Mouse (Mus musculus) erythroid progenitor cell, adult 5-6 weeks (primary cell): ENCODE measurements around the gene Axin2. TPM values are rescaled to one million over a fixed set of nuclear protein-coding genes. Genes with fewer than 3 reads are reported as not detected.
"Not testable (repeated sequence)": the region's sequence is repeated elsewhere in the genome, so short reads cannot be mapped to it uniquely, and the experiment has no call there.

Experiments
- ATAC-seq: replicated peaks from 2 replicates; pipeline ENCODE4 v1.8.0; 2016; ENCODE audit warnings: moderate number of reproducible peaks, mild to moderate bottlenecking, moderate TSS enrichment, inconsistent platforms; ENCODE audit not compliant: poor library complexity, low FRiP score, severe bottlenecking
- total RNA-seq, 2 experiments: library from RNA; stranded (forward) in 1 of 2; stranded (reverse) in 1 of 2; fragments of 150-400 nt in 1 of 2; fragments of 186-747, 209-891 nt in 1 of 2; gene quantifications; 2 replicates each; pipeline versions ENCODE4 v1.2.3 to v1.2.4; 2015 to 2017; ENCODE audit warnings: low replicate concordance in 2 of 2

The Axin2 gene
- 0.72 and 2.9 TPM in 2 replicates for total RNA-seq (2015; ENCODE audit: low replicate concordance)
- total RNA-seq (2017; ENCODE audit: low replicate concordance): 0.77 TPM in 1 of 2 replicates, not detected in the other

DNA sequence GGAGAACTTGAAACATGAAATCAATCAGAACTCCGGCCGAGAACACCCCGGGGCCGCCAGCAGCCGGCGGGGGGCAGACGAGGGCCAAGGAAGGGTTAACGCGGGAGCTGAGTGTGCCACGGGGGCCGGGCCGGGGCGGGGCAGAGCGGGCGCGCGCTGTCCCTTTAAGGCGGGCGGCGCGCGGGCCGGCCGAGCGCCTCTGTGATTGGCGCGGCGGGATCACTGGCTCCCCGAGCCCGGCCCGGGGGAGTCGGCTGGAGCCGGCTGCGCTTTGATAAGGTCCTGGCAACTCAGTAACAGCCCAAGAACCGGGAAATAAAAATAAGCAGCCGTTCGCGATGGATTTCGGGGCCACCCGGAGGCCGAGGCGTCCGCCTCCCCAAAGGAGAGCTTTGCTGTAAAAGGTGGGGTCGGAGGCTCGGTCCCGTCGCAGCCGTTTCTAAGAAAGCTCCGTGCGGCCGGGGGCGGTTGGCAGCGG lies at the start of gene Axin2:
TSS of gene Axin2 (plus strand) at position 192 of the 478 bp plus-strand sequence.
- ATAC-seq: no peak

DNA sequence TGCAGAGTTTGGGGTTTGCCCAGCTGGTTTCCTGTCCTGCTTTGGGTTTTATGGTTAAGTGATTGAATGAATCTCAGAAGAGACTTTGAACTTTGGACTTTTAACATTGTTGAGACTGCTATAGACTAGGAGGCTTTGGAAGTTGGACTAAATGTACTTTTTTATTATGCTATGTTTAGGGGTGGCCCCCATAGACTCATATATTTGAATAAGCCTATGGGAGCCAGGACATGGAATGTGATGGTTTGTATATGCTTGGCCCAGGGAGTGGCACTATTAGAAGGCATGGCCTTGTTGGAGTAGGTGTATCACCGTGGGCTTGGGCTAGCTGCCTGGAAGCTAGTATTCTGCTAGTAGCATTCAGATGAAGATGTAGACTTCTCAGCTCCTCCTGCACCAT lies 48.9 kb upstream of the Axin2 start:
- not testable (repeated sequence) for ATAC-seq

DNA sequence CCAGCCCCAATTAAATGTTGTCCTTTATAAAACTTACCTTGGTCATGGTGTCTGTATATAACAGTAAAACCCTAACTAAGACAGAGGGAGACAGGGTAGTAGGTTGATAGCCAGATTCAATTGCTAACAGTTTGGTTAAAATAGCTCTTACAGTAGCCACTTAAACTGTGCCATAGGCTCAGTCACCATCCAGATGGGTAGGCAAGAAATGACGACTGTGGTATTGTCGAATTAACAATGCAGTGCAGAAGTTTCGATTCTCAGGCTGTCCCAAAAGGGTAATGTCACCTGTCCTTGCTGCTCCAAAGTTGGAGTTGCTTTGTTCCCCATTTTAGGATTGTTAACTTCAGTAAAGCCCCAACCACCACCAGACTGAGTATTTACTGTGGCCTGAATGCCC lies 48.4 kb upstream of the Axin2 start:
- ATAC-seq: no peak

DNA sequence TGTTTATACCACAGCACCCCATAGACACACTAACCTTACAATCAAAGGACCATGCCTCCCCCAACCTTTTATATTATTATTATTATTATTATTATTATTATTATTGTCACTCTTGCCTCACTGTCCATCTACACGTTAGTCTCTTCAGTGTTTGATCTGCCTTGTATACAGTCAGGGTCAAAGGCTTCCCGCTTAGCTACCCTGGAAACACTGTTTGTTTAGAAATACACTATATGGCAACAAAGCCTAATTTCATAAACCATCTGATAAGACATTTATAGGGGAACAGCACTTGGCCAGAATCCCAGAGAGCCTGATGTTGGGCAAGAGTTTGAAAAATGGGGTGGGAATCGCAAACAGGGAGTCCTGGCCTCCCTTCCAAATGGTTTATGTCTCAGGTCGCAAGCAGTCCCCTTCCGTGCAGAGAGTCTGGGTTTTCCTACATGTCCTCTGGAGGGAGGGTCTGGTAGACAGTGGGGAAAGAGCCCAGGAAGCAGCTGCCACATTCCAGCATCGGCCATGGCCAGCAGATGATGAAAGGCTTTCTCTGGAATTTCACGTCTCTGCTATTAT lies 43.4 kb upstream of the Axin2 start:
- ATAC-seq: no peak

DNA sequence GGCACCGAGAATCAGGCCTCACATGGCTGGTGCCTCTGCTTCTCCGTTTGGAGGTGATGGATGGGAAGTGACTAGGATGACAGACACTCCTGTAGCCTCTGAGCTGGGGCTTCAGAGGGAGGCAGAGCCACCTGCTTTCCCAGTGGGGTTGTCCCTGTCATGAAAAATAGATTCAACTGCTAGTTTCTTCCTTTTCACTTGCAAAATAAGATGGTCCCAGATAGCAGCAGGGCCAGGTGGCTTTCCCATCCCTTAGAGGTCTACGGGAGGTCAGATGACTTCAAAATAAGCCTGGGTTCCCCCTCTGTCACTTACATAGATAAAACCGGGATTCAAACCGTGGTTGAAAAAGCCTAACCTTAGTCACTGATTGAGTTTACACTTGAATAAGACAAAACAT lies 42.6 kb upstream of the Axin2 start:
- no peak for ATAC-seq

DNA sequence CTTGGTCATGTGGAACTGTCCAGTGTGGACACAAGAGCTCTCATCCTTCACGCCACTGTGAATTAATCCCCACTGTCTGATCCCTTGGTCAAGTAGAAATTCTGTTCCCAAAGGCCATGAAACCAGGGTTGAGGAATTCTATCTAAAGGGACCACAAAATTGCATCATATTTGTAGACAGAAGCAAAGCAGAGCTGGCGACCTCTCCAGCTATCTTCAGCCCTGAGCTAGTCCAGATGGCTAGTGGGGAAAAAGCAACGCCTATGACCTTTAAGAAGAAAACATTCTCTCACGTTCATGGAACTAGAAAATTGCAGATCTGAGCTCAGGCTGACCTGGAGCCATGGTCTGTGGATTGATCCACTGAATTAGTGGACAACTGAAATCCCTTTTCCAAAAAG lies 39.6 kb upstream of the Axin2 start:
- no peak for ATAC-seq

DNA sequence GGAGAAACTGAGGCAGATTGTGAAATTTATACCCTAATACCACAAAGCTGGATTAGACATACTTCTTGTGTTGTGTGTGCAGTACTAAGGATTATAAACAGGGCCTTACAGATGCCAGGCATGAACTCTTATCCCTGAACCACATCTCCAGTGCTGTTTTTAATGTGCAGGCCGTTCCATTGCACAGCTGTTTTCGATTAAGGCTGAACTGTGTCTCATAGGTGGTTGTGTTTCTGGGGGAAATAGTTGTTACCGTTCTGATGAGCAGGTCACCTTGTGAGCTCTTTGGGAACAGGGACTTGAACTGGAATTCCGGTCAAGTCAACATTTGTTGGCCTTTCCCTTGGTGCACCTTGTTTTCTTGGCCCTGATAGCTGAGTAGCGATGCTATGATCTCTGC lies 38.5 kb upstream of the Axin2 start:
- ATAC-seq: no peak

DNA sequence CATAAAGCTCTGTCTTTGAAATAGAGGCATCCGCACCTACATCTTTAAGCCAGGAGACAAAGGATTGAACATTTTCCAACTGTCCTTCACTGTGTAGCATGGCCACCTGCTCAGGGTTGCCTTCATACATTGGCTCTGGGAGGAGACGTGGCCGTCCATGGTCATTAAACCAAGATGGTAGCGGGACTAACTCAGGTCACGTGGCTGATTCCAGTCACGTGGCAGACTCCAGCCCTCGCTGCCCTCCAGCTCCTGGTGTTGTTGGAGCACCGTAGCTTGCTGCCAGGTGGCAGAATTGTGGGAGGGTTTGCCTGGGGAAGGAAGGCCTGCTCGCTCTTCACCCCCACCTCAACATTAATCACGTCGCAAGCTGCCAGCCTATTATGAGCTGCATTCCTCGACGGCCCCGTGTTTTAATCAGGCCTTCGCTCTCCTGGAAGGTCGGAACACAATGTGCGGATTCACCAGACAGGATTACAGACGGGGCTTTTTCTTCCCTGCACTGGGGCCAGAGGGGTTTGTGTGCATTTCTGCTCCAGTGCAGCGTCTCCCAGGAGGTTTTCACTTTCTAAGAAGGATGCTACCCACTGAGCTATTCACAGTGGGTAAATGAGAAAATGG lies 34.8 kb upstream of the Axin2 start:
- no peak for ATAC-seq

DNA sequence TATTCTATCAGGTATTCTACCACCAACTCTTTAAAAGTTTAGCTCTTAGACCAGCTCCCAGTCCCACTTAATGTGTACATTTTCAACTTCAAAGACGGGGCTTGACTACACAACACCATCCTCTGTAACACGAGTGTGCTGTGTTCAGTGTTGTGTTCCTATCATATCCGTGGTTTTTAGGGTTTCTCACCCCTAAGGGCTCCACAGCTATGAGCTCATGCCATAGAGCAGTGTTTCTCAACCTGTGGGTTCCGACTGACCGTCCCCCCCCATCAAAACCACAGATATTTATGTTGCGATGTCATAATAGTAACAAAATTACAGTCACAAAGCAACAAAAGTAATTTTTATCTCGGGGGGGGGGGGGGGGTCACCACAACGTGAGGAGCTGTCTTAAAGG lies 34.1 kb upstream of the Axin2 start:
- ATAC-seq: no peak

DNA sequence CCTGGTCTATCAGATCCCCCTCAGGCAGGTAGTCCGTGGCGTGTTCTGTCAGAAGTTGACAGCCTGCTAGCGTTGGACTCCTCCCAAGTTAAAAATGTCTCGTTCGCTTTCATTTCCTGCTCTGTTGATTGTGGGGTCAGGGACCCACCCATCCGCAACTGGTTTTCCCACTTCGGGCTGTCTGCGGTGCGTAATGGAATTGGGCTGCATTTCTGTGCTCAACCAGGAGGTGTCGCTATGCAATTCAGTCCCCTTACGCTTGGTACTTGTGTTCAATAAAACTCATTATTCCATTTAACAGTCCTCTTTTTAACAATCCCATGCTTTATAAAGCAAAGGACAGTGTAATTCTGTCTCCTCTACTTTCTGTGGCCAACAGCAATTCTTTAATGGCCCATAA lies 31.0 kb upstream of the Axin2 start:
- no peak for ATAC-seq

DNA sequence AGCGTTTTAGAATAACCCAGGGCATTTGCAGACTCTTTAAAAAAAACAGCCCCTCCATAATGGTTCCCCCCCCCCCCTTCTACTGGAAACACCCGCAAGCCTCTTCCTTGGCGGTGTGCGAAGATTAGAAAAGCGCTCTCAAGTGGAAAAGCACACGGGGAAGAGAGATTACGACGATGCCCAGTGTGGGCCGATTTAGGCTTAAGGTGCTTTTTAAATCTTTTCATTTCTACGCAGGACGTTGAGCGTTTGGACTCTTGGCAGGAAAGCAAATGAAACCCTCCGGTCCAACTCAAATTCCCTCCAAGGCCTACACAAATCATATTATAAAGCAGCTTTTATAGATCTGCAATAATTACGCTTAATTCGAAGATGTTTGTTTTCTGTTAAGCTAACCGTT lies 29.6 kb upstream of the Axin2 start:
- ATAC-seq: no peak

DNA sequence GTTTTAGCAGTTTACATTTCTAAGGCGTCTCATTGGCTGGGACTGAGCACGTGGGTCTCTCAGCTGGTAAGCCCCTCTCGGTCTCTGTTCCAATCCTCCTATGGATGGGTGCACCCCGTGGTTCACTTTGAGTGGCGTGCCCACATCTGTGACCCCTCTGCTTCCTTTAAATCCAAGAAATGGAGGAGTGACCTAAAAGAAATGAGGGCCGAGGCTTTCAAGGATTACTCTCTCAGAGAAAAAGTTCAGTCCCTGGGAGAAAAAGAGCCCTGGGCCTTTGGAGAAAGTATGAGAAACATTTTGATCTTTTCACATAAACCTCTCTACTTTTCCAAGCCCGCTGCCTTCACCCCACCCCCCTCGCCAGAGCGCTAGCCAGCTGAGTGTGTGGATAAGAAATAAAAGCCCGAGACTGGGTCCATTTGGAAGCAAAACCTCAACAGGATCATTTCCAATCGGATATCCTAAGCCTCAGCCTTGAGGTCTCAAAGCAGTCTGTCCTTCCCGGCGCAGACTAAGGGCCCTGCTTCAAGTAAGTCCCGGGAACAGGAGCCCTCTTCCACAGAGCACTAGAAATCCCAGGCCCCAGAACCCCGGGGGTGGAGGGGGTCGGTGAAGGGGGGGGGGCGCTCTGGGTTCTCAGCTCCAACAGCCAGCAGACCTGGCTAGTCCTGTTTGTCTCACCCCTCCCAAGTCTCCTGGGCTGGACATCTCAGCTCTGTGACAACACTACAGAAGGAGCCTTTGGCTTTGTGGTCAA lies 28.9 kb upstream of the Axin2 start:
- ATAC-seq: no peak

DNA sequence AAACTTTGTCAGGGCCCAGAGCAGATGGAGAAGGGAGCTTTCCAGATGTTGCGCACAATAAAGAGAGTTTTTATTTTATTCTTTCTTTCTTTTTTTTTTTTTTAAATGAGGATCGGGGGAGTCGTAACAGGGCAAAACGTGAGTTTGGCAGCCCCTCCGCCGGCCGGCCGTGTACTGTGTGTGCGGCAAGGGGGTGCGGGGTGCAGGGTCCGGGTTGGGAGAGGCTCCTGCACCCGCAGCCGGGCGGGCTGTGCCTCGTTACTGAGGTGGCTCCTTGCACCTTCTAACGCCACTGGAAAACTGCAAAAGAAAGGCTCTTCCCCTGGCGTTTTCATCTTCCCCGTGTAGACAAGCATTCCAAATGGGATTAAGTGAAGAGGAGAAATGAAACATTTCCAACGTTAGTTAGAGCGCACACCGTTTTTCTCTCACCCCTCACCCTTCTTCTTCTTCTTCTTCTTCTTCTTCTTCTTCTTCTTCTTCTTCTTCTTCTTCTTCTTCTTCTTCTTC lies 28.2 kb upstream of the Axin2 start:
- no peak for ATAC-seq

DNA sequence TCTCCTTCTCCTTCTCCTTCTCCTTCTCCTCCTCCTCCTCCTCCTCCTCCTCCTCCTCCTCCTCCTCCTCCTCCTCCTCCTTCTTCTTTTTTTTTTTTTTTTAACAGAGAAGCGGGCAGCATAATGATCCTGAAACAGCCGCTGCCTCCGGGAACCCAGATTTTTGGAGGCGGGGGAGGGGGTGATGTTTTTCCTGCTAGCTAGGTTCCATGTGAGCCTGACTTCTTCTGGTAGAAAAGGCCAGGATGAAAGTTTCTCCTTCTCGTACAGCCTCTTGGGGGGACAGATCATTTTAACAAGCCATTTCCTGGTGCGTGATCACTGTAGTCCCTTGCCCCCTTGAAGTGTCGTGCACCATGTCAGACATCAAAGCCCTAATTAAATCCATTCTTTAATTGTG lies 27.7 kb upstream of the Axin2 start:
- no peak for ATAC-seq

DNA sequence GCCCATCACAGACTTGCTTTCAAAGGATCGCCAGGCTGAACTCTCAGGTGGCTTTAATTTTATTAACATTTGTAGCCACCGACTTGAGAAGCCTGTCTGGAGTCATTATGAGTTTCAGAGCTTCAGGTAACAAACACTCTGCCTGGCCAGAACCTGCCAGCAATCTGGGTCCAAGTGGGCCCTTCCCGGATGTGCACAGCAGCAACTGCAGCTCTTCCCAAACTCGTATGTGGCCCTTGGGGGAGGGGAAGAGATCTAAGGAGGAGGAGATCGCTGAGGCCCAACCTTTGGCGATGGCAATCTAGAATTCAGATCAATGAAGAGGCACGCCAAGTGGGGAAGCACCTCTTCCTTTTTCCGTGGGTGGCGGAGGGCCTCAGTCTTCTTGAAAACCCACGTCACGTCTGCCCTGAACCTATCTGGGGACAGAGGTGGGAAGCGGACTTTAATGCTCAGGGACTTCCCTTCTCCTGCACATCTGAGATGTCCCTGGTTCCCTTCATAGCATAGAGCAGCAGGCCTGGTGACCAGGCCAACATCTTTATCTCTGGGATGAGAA lies 26.8 kb upstream of the Axin2 start:
- no peak for ATAC-seq

DNA sequence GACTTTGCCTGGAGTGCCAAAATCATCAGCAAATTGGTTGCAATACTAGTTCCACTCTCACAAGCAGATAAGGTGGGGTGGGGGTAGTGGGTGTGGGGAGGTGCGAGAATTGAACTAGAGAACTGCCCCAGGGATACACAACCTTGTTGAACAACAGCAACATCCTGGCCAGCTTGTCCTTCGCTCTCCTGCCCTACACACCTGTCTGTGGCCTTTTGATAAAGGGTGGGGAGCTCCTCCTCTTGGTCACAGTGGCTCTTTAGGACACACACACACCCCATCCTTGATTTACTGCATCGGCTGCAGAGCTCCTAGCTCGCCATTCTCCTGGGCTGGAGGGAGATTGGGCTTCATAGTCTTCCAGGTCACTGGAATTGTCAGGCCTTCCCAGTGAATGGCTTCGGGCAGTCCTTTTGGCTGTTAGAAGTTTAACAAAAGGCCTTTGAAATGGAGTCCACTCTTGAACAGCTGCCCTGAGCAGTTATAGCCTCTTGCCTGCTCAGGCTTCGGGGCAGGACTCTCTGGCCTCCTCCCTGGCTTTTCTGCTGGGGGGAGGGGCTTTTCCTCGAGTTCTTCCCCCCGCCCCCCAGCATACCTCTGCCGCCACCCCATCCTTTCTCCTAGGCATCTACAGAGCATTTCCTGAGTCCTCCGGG lies 26.2 kb upstream of the Axin2 start:
- no peak for ATAC-seq

DNA sequence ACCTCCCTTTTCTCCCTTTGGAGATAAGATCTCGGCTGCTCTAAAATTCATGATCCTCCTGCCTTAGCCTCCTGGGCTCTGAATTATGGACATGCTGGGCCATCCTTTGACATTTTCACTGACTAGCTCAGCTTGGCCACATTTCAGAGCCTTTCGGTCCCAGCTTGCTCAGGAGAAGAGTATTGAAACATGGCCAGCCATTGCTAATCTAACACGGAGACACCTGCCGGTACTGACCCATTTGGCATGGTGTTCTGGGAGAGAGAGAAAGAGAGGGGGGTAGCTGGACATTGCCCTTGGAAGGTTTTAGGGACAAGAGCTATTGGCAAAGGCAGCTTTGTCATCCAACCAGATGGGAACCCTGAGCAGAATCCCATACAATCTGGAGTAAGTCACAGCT lies 23.1 kb upstream of the Axin2 start:
- no peak for ATAC-seq

DNA sequence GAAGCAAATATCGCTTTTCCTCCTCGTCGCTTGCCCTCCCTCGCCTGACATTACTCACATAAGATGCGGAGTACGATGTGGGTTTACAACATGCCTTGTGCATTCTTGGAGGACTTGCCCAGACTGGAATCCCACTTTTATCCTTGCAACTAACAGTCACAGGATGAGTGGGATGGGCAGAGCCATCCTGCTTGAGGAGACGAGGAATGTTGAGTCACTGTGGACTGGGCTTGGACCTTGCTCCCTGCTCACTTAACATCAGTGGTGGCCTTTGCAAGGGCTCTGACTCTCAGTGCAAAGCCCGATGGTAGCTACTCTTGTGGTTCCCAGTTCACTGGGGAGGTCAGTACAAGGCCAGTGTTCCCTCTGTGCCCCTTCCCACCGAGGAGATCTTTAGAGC lies 22.1 kb upstream of the Axin2 start:
- no peak for ATAC-seq

DNA sequence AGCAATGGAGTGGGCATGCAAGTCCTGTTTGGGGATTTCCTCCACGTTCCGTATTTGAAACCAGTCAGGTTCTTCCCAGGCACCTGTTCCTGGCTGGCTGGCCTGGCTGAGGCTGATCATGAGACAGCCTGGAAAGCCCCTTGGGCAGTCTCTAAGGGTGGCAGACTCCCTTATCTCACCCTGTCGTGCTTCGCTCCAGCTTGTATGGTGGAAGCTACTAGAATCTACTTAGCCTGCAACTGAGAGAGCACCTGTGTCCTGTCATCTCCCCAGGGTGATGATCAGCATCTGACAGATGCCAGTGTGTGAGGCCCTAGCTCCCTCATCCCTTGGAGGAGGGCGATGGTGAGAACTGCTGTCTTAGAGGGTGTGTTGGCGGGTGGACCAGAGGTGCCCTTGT lies 21.7 kb upstream of the Axin2 start:
- ATAC-seq: no peak
